Mouse (Mus musculus) lung, postnatal 36 days (tissue): ENCODE data around the gene Olfr547.
"Not testable (repeated sequence)": the region's sequence is repeated elsewhere in the genome, so short reads cannot be mapped to it uniquely, and the experiment has no call there.

ENCODE experiments used
- DNase-seq: peaks from one replicate; pipeline ENCODE4 v3.0.0; 2022; ENCODE audit warnings: mixed read lengths

The Olfr547 gene

DNA sequence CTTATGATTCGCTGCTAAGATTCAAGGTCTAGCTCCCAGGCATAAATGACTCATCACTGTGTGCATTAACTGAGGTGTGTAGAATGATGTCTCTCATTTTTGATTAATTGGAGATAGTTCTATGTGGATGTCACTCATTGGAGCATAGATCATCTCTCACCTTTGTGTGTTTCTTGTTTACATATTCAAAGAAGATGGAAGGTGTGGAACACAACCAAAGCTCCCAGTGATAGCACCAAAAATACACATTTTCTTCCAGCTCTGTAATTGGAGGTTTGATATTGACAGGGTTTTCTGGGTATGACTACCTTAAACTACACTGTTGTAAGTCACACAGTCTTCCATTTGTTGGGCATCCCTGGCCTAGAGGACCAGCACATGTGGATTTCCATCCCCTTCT lies at the start of gene Olfr547:
TSS of gene Olfr547 (plus strand) at position 301 of the 400 bp plus-strand sequence.
- no peak for DNase-seq

DNA sequence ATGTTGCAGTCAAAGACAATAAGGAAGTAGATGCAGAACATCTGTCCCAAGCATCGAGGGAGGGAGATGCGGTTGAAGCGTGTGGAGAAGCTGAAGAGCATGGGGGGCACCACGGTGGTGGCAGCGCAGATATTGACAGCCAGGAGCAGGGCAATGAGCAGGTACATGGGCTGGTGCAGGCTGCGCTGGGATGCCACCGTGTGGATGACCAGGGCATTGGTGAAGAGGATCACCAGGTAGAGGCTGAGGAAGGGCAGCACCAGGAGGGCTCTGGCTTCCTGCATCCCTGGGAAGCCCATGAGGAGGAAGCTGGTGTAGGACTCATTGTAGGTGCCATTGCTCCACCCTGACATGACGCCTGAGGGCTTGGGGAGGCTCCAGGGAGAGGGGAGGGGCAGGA lies 49.8 kb upstream of the Olfr547 start:
- not testable (repeated sequence) for DNase-seq

DNA sequence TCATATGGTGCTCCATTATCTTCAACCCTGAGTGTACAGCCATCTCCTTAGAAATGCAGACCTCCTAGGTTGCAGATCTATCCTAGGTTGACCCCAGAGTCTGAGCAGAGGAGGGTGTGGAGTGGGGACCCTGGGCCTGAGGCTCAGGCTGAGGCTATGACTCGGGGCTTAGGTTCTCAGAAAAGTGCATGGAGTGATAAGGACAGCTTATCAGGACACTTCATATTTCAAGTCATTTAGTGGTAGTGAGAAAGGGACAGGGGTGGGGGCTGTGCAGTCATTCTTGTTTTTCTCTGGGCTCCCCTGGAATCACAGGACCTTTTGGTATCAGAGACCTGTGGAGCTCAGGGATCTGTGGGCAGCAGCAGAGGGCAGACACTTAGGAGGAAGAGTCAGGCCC lies 48.4 kb upstream of the Olfr547 start:
- no peak for DNase-seq

DNA sequence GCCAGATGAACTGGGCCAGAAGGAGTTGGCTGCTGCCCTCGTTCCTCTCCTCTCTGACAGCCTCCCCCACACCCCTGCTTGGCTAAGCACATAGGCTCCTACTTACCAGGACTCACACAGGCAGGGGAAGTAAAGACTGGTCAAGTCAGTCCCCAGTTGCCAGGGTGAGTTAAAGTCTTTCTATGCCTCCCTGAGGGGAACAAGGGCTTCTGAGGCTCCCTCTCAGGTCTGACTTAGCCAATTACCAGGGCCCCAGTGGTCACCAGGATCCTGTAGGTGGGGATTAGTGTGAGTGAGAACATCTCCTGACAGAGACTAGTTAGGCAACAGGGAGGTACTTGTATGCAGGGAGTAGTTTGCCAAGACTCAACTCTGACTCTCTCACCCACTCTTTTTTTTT lies 46.4 kb upstream of the Olfr547 start, which contains the start of gene Olfr544:
TSS of gene Olfr544 (minus strand) at position 153 of the 400 bp plus-strand sequence.
- DNase-seq, result no peak

DNA sequence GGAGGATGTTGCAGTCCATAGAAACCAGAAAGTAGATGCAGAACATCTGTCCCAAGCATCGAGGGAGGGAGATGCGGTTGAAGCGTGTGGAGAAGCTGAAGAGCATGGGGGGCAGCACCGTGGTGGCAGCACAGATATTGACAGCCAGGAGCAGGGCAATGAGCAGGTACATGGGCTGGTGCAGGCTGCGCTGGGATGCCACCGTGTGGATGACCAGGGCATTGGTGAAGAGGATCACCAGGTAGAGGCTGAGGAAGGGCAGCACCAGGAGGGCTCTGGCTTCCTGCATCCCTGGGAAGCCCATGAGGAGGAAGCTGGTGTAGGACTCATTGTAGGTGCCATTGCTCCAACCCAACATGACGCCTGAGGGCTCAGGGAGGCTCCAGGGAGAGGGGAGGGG lies 40.1 kb upstream of the Olfr547 start:
- not testable (repeated sequence) for DNase-seq

DNA sequence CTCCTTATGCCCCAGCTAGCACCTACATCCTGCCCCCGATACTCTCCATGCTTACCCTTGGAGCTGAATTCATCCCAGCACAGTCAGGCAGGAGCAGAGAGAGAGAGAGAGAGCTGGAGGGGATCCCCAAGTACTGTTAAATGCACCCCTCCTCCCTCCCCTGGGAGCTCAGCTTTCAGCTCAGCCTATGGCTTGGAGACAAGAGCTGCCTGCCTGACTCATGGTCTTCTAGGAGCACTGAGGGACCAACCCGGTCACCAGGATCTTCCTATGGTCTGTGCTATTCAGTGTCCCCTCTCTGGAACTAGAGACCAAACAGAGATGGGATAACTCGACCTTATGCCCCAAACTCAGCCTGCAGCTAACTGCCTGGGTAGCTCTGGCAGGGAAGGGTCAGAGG lies 35.1 kb upstream of the Olfr547 start, which contains the start of gene Olfr545:
TSS of gene Olfr545 (minus strand) at position 101 of the 400 bp plus-strand sequence.
- DNase-seq, result no peak

DNA sequence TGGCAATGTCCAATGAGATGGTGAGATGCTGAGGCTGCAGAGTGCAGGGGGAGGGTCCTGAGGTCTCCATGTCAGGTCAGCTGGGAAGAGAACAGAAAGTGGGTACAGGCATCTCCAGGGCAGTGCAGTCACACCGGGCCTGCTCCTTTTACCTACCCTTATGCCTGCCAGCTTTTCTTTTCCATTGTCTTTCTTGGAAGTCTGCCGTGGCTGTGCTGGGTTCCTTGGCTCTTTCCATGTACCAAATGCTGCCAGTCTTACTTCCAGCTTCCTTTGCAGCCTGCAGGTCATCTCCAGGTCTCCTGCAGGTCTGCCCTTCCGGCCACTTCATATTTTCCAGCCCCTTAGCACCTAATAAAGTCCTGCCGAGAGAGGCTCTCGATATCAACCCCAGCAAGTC lies 32.6 kb upstream of the Olfr547 start:
- no peak for DNase-seq

DNA sequence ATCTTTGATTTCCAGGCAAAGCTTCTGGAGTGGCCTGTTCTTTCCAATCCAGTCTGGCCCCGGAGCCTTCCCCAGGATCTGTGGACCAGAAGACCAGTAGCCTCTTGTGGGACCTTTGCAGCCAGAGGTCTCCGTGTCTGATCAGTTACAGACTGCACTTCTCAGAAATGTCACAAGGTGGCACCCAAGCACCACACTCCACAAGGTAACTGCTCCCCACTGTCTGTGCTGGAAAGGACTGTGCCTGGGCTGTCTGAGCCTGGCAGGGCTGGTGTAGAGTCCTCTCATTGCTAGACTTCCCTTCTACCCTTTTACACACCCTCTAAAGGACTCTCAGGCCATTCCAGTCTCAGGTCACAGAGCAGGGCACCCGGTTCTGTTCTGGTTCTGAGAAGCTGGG lies 27.7 kb upstream of the Olfr547 start:
- peak; percentile 86 for DNase-seq

DNA sequence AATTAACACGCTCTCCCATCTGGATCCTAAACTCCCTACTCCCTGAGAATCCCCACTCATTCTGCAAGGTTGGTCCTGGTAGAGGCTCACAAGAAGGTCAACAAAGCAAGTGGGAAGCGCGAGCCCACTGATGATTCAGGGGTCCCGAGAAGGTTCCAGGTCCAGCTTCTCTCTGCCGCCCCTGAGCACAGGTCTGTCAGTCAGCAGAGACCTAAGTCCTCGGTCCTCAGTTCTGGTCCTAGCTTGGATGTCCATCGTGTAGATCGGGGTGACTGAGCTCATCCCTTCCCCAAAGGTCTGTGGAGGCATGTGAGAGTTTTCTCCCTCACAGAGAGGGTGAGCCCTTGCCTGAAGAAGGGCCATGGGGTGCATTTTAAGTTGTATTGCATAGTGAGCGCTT lies 26.5 kb upstream of the Olfr547 start:
- DNase-seq, result no peak

DNA sequence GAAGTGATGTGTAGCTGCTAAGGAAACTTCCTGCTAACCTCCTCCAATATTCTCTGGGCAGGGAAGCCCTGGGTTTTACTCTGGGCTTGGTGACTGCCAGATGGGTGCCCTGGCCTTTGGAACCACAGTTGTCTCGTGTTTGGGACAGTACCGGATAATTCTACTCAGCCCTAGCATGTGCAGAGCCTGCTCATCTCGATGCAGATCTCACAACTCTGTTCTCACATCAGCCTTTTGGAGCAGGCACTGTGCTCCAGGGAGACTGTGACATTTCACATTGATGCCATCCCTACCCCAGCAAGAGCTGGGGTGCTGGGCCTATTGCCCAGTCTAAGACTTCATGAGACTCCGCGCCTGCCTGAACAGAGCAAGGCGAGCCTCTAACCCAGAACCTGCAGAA lies 25.9 kb upstream of the Olfr547 start:
- DNase-seq, result no peak

DNA sequence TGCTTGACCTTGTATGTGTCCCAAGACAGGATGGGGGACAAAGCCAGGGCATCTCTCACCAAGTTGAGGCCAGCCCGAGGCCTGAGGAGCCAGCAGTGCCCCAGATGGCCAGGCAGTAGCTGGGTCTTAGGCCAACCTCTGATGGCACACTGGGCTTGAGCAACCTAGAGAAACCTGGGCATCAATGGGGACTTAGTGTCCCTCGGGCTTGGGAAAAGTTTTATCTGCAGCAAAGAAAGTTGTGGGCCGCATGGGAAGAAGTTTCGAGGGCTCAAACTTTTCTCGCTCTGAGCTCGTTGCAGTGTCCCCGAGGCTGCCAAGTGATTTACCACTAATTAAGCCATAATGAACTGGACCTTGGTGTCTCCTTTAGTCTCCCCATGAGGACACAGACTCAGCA lies 24.8 kb upstream of the Olfr547 start:
- no peak for DNase-seq

DNA sequence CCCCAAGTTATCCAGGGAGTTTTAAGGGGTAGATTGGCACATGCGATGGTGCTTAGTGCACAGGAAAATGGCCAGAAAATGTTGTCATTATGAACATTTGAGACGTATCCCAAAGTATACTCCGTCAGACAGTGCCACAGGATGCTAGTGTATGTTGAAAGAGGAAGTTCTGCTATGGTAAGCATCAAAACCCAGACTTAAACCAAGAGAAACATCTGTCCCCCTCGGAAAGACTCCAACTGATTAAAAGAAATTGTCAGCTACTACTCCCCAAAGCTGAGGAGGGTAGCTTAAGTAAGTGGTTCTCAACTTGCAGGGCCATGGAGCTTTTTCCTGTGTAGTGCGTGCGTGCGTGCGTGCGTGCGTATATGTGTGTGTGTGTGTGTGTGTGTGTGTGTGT lies 22.6 kb upstream of the Olfr547 start:
- DNase-seq, result no peak

DNA sequence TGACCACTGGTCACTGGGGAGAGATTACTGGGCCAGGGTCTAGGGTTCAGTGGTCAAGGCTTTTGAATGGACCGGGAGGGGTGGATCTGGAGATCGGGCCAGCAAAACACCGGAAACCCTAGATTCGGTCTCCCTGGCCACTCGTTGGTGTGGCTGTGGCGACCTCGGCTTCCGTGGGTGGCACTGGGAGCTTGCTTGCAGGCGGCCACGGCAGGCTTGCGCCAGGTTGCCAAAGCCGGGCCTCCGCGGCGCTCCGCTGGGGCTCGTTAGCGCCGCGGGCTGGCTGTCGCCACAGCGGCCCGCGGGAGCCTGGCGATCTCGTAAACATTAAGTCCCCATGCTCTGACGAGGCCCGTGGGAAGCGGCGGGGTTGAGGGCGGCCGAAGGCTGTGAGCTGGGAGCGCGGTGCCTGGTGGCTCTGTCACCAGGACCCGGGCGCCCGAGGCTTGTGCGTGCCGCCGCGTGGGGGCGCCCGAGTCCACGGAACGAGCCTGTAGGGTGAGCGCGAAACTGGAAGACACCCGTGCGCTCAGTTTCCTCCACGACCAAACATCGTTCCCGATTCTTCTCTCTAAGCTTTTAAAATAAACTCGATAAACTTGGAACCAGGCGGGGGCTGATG lies 21.6 kb upstream of the Olfr547 start:
- peak; percentile 85 for DNase-seq

DNA sequence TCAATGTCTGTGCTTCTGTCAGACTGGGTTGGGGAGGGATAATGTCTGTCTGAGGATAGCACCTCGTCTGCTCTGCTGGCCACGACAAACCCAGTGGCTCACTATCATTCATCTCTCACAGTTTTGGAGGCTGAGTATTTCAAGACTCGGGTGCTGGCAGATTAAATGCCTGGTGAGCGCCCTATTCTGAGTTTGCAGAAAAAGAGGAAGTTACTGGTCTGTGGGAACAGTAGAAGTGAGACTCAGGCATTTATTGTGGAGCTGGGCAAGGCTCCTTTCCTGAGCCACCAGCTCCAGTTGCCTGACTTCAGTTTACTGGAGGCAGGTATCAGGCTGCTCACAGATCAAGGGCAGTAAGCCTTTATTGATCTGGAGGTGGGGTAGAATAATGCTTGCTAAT lies 20.4 kb upstream of the Olfr547 start:
- no peak for DNase-seq

DNA sequence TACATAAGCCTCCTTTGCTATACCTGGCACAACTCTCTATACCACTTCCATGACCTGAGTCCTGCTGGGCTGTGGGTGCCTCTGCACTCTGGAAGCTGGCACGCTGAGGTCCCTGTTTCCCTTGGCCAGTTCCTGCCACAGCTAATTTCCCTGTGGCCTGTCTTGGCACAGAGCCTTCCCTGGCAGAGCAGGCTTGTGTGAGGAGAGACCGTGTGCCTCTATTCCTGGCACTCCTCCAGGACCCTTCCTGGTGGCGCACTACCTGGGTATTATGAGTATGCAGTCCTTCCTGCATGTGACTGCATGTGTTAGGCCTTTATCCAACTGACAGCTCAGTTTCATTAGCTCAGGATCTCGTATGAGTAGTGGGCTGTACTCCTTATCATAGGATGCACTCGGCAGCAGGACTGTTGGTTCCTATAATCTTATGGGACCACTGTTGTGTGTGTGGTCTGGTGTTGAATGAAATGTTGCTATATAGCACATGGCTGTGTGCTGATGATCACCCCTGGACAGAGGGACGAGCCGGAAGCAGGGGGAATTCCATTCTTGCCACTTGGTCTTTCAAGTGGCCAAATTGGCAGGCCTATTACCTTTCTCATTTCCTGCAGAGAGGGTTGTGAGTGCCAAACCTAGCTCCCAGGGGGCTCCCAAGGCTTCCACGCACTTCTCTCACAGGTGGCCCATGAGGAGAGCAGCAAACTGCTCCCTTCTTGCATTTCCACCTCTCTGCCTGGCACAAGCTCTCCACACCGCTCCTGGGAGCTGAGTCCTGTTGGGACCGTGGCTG lies 18.1 kb upstream of the Olfr547 start:
- DNase-seq, result peak; percentile 21

DNA sequence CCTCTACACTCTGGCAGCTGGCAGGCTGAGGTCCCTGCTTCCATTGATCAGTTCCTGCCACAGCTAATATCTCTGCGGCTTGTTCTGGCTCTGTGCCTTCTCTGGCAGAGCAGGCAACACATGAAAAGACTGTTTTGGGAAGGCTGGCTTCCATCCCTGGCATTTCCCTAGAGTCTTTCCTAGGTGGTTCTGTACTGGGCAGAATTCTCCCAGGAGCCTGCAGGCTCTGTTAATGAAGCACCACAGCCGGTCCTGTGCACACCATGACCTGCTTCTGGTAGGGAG lies 17.6 kb upstream of the Olfr547 start:
- DNase-seq, result no peak

DNA sequence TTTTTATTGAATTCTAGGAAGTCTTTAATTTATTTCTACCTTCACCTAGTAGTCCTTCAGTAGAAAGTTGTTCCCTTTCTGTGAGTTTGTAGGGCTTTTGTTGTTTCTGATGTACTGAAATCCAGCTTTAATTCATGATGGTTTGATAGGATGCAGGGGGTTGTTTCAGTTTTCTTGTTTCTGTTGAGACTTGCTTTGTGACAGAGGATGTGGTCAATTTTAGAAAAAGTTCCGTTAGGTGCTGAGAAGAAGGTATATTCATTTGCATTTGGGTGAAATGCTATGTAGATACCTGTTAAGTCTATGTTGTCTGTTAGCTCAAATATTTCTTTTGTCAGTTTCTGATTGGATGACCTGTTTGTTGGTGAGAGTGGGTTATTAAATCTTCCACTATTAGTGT lies 5.5 kb upstream of the Olfr547 start:
- DNase-seq, result no peak

DNA sequence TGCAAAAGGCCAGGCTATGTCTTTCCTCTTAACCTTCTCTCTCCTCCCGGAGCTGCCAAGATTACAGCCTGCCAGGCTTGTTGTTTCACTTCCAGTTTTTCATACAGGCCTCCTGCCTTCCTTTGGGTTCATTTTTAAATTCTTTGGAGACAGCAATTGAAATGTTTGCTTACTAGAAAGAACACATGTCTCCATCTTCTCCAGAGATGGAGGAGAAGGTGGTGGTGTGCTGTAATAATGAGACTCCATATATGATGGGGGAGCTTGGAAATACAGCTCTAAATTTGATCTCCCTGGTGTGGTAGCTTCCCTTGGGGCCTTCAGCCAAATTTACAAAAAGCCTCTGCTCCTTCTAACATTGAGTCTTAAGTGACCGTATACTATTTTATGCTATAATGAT lies 6.0 kb downstream of the Olfr547 start, which contains the start of gene Olfr548-ps1:
TSS of gene Olfr548-ps1 (plus strand) at position 301 of the 400 bp plus-strand sequence.
- no peak for DNase-seq

DNA sequence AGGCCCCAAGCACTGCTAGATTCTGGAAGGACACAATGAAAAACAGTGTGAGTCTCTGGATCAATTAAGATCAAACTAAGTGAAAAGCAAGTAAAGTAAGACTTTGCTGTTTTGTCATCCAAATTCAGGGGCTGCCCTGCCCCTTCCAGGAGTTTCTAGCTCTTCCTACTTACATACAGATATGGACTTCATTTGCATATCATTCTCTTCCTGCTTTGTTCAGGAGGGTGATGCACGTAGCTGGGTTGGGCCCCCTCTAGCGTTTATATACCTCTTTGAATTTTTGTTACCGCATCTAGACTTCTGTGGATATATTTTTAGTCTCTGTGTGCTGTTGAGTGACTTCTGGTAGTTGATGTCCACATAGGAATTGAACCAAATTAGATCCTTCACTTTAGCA lies 6.7 kb downstream of the Olfr547 start:
- DNase-seq, result no peak

DNA sequence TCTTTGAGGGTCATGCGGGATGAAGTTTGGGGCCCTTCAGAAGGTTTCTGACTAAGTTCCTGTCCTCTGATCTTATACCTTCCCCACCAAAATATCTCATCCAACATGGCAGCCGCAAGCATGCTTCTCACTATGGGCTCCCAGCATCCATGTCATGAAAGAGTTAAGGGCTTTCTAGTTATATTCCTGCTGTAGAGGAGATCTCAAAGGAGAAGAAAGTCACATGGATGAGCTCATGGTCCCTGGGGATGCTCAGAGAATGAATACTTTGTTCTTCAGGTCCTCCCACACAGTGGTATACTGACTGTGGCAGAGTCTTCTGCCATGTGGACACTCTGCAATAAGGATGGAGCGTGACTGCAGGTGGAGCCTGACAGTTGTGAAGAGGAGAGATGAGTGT lies 15.0 kb downstream of the Olfr547 start, which contains the start of gene Olfr549:
TSS of gene Olfr549 (plus strand) at position 301 of the 400 bp plus-strand sequence.
- no peak for DNase-seq

DNA sequence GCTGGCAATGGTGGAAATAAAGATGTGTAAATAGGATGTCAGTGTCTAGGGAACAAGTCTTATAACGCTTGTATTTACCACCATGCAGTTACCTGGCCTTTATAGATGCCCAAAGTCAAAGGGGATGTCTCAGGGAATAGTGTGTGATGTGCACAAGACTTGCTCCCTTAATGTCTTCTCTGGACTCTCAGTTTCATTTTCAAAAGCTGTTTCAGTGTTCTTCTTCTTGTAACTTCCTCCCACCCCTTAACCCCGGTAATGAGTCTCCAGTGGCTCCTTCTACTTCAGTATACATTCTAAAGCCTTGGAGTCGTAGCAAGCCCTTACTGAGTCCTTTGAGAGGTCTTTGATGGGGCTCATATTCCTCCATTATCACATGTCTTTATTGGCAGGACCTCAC lies 18.7 kb downstream of the Olfr547 start:
- DNase-seq, result no peak

DNA sequence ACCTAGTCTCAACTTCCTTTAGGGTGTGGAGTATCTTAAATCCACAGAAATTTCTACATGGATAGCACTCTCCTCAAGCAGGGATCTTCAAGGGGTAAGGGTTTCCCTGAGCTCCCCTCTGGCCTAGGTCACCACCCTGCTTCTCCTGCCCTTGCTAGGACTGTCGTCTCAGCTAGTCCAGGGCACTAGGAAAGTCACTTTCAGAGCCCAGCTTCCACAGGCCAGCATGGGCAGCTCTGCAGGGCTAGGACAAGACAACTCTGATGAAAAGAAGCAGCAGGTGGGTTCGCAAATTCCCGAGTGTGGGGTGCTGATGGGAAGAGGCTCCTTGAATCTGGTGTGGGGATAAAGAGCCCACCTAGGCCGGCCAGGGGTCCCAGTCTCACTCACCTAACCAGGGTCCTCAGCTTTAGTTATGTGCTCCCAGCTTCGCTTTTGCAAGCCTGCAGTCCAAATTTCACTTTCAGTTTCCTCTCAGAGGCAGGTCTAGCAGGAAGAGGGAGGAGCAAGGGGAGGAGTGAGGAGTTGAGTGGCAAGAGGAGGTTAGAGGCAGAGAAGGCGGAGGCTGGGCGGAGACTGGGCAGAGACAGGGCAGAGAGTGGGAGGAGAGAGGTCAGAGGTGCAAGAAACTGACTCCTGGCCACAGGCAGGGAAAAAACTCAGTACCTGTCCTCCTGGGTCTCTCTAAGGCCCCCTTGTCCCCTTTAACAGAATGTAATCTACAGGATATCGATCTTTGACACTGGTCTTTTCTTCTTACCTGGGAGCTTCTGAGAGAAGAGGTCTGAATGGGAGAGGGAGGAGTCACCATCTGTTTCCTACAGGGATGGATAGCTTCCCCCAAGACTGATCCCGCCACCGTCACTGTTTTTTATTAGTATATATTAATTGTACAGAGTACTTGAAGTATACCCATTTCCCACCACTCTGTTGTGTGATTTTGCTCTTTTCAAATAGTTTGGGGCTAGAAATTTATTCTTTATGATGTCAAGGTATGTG lies 30.7 kb downstream of the Olfr547 start, which contains the start of gene Trim21:
TSS of gene Trim21 (minus strand) at position 488 of the 999 bp plus-strand sequence.
- DNase-seq, result peak; percentile 98

DNA sequence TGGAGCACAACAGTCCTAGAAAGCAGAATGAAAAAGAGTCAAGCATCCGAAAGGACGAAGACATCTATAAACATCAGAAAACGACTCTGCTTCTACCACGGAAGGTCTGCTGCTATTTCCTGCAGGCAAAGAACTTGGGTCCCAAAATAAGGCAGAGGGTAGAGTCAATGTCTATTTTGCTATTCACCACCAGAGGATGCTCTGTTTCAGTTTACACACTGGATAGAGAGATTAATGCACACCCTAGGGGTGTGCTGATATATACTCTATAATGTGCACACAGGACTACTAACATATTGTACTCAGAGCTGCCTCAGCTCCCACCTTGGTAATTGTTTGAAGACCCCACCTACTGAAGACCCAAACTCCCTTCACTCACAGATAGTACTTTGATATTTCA lies 31.7 kb downstream of the Olfr547 start:
- no peak for DNase-seq
